Mouse (Mus musculus): ENCODE results near the gene Kat2b. TPM values are rescaled to one million over a fixed set of nuclear protein-coding genes. Genes with fewer than 3 reads are reported as not detected.
"Not testable (repeated sequence)": the region's sequence is repeated elsewhere in the genome, so short reads cannot be mapped to it uniquely, and the experiment has no call there.

The Kat2b gene
- 6.9 and 7.0 TPM in 2 replicates for polyA plus RNA-seq (2015; fragmentation: Nextera tagmentation; extraction: Ambion mirVana)

DNA sequence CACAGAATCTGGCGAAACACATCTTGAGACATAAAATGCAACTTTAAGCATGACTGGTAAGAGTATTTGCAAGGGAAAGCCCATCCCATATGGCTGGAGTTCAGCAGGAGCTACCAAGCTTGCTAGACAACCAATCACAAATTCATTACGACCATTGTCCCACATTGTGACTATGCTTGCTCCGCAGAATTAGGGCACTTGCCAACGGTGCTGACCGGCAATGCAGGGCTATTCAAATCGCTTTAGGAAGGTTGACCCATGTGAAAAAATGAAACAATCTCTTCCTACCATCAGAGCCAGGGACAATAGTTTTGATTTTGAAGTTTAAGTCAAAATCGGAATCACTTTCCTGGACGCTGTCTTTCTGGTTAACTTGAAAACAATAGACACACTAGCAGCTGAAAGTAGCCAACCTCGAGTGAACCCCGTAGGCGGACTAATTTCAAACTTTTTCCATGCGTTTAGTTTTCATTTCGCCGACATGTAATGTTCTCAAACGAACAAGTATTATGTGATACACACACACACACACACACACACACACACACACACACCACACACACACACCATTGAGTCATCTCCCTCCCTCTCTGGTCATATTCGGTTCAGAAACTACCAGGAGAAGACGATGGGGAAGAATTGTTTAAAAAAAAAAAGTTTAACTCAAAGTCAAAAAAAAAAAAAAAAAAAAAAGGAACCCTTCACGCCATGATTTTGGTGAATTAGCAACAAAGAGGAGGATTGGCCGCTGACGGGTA lies at the start of gene Kat2b:
Kat2b (plus strand) TSS at position 701 of the 758 bp plus-strand sequence.
- H3K27ac ChIP-seq (replicated peaks): peak within 1 kb of the TSS; percentile 94
- no peaks in the 10 kb centered on the region for H3K9me3 ChIP-seq (replicated peaks)
- WGBS: 2% methylated on average over 20 of the region's 20 CpGs
- H3K36me3 ChIP-seq: no peaks in the 10 kb centered on the region
- H3K9ac ChIP-seq: peak within 1 kb of the TSS; percentile 90
- H3K27me3 ChIP-seq: no peaks in the 10 kb centered on the region
- peak within 1 kb of the TSS; percentile 81 for H3K4me3 ChIP-seq (replicated peaks)
- H3K4me2 ChIP-seq (replicated peaks): peak within 1 kb of the TSS; percentile 92
- ATAC-seq (ENCODE audit: insufficient number of reproducible peaks, low FRiP score, low TSS enrichment, low read depth): no peak
- H3K4me1 ChIP-seq: peaks cover 21% of the 10 kb centered on the region

DNA sequence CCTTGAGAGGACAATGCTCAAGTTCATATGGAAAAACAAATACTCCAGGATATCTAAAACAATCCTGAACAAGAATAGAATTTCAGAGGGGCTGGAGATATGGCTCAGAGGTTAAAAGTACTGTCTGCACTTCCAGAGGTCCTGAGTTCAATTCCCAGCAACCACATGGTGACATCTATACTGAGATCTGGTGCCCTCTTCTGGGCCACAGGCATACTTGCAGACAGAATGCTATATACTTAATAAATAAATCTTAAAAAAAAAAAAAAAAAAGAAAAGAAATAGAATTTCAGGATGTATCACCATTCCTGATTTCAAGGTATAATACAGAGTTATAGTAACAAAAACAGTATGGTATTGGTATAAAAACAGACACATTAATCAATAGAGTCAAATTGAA lies 47.3 kb upstream of the Kat2b start:
- Histone ChIP-seq H3K4me3 (replicated peaks) (no peak overlapping the region), H3K4me1 (no peaks in the 10 kb centered on the region), H3K9ac (no peak overlapping the region), H3K9me3 (replicated peaks) (no peaks in the 10 kb centered on the region), H3K36me3 (peaks cover 4% of the 10 kb centered on the region; the same call in 1 of the 2 replicates), H3K27me3 (no peaks in the 10 kb centered on the region), H3K27ac (replicated peaks) (no peak overlapping the region), H3K4me2 (replicated peaks) (no peak overlapping the region)
- no peak for ATAC-seq (ENCODE audit: insufficient number of reproducible peaks, low FRiP score, low TSS enrichment, low read depth)

DNA sequence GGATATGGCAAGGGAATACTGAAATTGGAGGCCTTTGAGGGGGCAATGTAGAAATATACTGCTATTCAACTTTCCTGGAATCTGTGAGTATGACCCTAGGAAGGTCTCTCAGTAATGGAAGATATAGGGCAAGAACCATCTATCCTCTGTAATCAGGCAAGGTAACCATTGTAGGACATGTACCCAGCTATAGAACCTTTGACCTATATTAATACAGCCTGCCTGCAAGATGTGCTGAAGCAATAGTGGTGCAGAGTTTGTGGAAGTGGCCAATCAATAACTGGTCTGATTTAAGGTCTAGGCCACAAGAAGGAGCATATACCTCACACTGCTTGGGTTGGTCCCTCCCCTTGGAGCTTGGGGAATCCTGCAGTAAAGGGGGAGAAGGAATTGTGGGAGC lies 46.2 kb upstream of the Kat2b start:
- Histone ChIP-seq H3K4me1 (no peaks in the 10 kb centered on the region), H3K36me3 (no peaks in the 10 kb centered on the region; the same call in 1 of the 2 replicates), H3K4me2 (replicated peaks) (no peak overlapping the region), H3K27me3 (no peaks in the 10 kb centered on the region), H3K9me3 (replicated peaks) (no peaks in the 10 kb centered on the region), H3K9ac (no peak overlapping the region), H3K27ac (replicated peaks) (no peak overlapping the region), H3K4me3 (replicated peaks) (no peak overlapping the region)
- ATAC-seq (ENCODE audit: insufficient number of reproducible peaks, low FRiP score, low TSS enrichment, low read depth): no peak

DNA sequence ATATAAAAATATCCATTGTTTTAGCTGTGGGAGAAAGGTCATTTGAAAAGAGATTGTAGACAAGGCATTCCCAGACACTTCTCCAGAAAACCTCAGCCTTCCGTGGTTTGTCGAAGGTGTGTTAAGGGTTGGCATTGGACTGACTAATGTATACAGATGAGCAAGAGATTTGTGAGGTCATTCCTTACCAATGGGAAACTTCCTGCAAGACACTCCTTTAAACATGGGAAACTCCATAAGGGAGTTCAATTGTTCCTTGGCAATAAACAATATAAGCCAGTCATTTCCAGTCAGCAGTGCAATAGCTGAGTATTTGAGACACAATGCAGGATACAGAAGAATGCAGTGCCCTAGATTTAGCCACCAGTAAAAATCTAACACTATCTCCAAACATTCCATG lies 38.6 kb upstream of the Kat2b start:
- Histone ChIP-seq H3K27me3 (no peaks in the 10 kb centered on the region), H3K4me3 (replicated peaks) (no peak overlapping the region), H3K9ac (no peak overlapping the region), H3K36me3 (no peaks in the 10 kb centered on the region), H3K4me1 (no peaks in the 10 kb centered on the region), H3K4me2 (replicated peaks) (no peak overlapping the region), H3K9me3 (replicated peaks) (no peaks in the 10 kb centered on the region), H3K27ac (replicated peaks) (no peak overlapping the region)
- ATAC-seq (ENCODE audit: insufficient number of reproducible peaks, low FRiP score, low TSS enrichment, low read depth): no peak
- 82% methylated on average over 2 of the region's 2 CpGs for WGBS

DNA sequence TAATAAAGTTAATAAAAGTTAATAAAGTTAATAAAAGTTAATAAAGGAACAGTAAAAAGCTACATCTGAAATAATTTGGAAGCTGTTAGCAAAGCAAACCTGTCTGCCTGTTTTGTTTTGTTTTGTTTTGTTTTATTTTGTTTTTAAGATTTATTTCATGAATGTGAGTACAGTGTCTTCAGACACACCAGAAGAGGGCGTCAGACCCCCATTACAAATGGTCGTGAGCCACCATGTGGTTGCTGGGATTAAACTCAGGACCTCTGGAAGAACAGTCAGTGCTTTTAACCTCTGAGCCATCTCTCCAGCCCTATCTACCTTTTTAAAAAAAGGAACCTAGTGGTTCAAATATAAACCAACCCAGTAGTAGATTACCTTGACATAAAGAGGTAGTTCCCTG lies 35.5 kb upstream of the Kat2b start:
- ATAC-seq (ENCODE audit: insufficient number of reproducible peaks, low FRiP score, low TSS enrichment, low read depth): no peak

DNA sequence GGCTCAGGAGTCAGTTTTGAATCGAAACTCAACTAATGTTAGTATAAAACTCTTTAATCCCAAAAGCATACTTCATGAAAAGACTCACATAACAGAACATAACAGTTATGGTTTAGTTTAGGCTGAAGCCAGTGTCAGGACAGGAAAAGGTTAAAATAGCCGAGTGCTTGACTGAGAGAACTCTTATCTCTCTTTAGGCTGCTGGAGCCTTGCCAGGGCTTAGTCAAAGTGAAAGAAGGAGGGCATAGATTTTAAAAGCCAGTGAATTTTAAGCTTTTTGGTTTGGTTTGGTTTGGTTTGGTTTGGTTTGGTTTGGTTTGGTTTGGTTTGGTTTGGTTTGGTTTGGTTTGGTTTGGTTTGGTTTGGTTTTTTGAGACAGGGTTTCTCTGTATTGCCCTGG lies 34.2 kb upstream of the Kat2b start:
- Histone ChIP-seq H3K9me3 (replicated peaks) (no peaks in the 10 kb centered on the region), H3K36me3 (no peaks in the 10 kb centered on the region), H3K4me1 (no peaks in the 10 kb centered on the region), H3K27me3 (no peaks in the 10 kb centered on the region), H3K4me2 (replicated peaks) (no peak overlapping the region), H3K27ac (replicated peaks) (no peak overlapping the region), H3K9ac (no peak overlapping the region), H3K4me3 (replicated peaks) (no peak overlapping the region)
- 64% methylated on average over 2 of the region's 2 CpGs for WGBS
- no peak for ATAC-seq (ENCODE audit: insufficient number of reproducible peaks, low FRiP score, low TSS enrichment, low read depth)

More for the DNA sequence above, 35.5 kb upstream of the Kat2b start:
- Histone ChIP-seq H3K4me1 (no peaks in the 10 kb centered on the region), H3K4me2 (replicated peaks) (no peak overlapping the region), H3K27me3 (no peaks in the 10 kb centered on the region), H3K9ac (no peak overlapping the region), H3K9me3 (replicated peaks) (no peaks in the 10 kb centered on the region), H3K27ac (replicated peaks) (no peak overlapping the region), H3K4me3 (replicated peaks) (no peak overlapping the region), H3K36me3 (no peaks in the 10 kb centered on the region)
- 50% methylated on average over 2 of the region's 2 CpGs for WGBS

DNA sequence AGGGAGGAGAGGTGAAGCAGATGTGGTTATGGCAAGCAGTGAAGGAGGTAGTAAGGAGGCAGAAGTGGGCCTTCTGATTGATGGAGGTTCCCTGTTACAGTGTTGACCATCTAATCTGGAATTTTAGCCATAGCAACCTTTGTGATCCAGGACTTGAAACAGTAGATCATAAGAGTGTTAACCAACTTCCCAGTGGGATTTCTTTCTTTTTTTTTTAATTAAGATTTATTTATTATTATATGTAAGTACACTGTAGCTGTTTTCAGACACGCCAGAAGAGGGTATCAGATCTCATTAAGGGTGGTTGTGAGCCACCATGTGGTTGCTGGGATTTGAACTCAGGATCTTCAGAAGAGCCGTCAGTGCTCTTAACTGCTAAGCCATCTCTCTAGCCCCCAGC lies 27.3 kb upstream of the Kat2b start, which contains the start of gene Pp2d1:
Pp2d1 (minus strand) TSS at position 101 of the 400 bp plus-strand sequence.
- WGBS: 79% methylated on average over 2 of the region's 2 CpGs
- not testable (repeated sequence) for H3K27ac ChIP-seq (replicated peaks); ATAC-seq (ENCODE audit: insufficient number of reproducible peaks, low FRiP score, low TSS enrichment, low read depth); H3K4me1 ChIP-seq; H3K9me3 ChIP-seq (replicated peaks); H3K27me3 ChIP-seq; H3K4me2 ChIP-seq (replicated peaks); H3K36me3 ChIP-seq; H3K4me3 ChIP-seq (replicated peaks); H3K9ac ChIP-seq

DNA sequence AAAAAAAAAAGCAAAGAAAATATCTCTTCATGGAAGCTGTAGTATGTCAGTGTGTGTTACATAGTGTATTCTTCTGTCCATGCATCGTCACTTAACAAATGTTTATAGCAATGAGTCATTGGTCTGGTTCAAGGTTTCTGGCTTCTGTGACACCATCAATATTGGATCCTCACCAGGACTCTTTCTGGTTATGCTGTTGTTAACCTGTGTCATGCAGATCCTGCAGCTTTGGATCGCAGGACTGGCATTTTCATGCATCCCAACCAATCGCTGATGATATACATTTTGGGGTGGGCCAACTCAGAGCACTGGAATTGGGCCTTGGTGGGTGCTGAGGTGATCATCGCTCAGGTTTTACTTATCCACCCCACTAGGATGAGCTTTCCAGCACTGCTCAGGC lies 24.1 kb upstream of the Kat2b start:
- H3K4me2 ChIP-seq (replicated peaks): no peak overlapping the region
- no peaks in the 10 kb centered on the region; the same call in 1 of the 2 replicates for H3K4me1 ChIP-seq
- H3K9ac ChIP-seq: no peak overlapping the region
- no peaks in the 10 kb centered on the region for H3K9me3 ChIP-seq (replicated peaks)
- H3K36me3 ChIP-seq: no peaks in the 10 kb centered on the region
- no peak overlapping the region for H3K4me3 ChIP-seq (replicated peaks)
- WGBS: 96% methylated on average over 4 of the region's 4 CpGs
- H3K27me3 ChIP-seq: no peaks in the 10 kb centered on the region
- ATAC-seq (ENCODE audit: insufficient number of reproducible peaks, low FRiP score, low TSS enrichment, low read depth): no peak
- no peak overlapping the region for H3K27ac ChIP-seq (replicated peaks)

- no peak overlapping the region for H3K27ac ChIP-seq (replicated peaks)
- no peak for ATAC-seq (ENCODE audit: insufficient number of reproducible peaks, low FRiP score, low TSS enrichment, low read depth)
- H3K4me2 ChIP-seq (replicated peaks): no peak overlapping the region
Measured at GRCm38 (mm10) chr17:53543591-53544324, 22.9 kb upstream of the Kat2b start.

GRCm38 (mm10) chr17:53551306-53552299 lies 15.1 kb upstream of the Kat2b start:
- H3K36me3 ChIP-seq: no peaks in the 10 kb centered on the region
- WGBS: 68% methylated on average over 8 of the region's 8 CpGs
- H3K4me2 ChIP-seq (replicated peaks): no peak overlapping the region
- ATAC-seq (ENCODE audit: insufficient number of reproducible peaks, low FRiP score, low TSS enrichment, low read depth): no peak
- H3K27me3 ChIP-seq: no peaks in the 10 kb centered on the region
- no peaks in the 10 kb centered on the region for H3K9me3 ChIP-seq (replicated peaks)
- no peak overlapping the region for H3K9ac ChIP-seq
- no peak overlapping the region for H3K27ac ChIP-seq (replicated peaks)
- H3K4me1 ChIP-seq: no peaks in the 10 kb centered on the region
- no peak overlapping the region for H3K4me3 ChIP-seq (replicated peaks)

More at GRCm38 (mm10) chr17:53543591-53544324, 22.9 kb upstream of the Kat2b start:
- Histone ChIP-seq H3K9me3 (replicated peaks) (no peaks in the 10 kb centered on the region), H3K4me1 (no peaks in the 10 kb centered on the region; the same call in 1 of the 2 replicates), H3K4me3 (replicated peaks) (no peak overlapping the region), H3K9ac (no peak overlapping the region), H3K27me3 (no peaks in the 10 kb centered on the region), H3K36me3 (no peaks in the 10 kb centered on the region)
- 44% methylated on average over 9 of the region's 9 CpGs for WGBS

GRCm38 (mm10) chr17:53554088-53554487 lies 12.6 kb upstream of the Kat2b start:
- WGBS: 60% methylated on average over 4 of the region's 4 CpGs
- no peak for ATAC-seq (ENCODE audit: insufficient number of reproducible peaks, low FRiP score, low TSS enrichment, low read depth)

More at GRCm38 (mm10) chr17:53554088-53554487, 12.6 kb upstream of the Kat2b start:
- Histone ChIP-seq H3K9me3 (replicated peaks) (no peaks in the 10 kb centered on the region), H3K4me2 (replicated peaks) (no peak overlapping the region), H3K27me3 (no peaks in the 10 kb centered on the region), H3K27ac (replicated peaks) (no peak overlapping the region), H3K4me1 (no peaks in the 10 kb centered on the region), H3K36me3 (no peaks in the 10 kb centered on the region), H3K4me3 (replicated peaks) (no peak overlapping the region), H3K9ac (no peak overlapping the region)
